Mouse (Mus musculus) CH12.LX (cell line): Measurements from ENCODE around the gene Cbfa2t3. TPM values are rescaled to one million over a fixed set of nuclear protein-coding genes. Genes with fewer than 3 reads are reported as not detected.

Experiments
- DNase-seq: peaks from one replicate; pipeline ENCODE4 v3.0.0-alpha.2; 2013; ENCODE audit errors: extremely low read depth
- H3K27ac ChIP-seq: 2 replicates; pipeline ENCODE4 v1.5.1; 2012; ENCODE audit warnings: low read depth, mild to moderate bottlenecking, control low read depth, moderate library complexity; ENCODE audit not compliant: insufficient read depth
- H3K27me3 ChIP-seq: replicated peaks from 2 replicates; pipeline ENCODE3; 2012; ENCODE audit warnings: inconsistent platforms
- H3K36me3 ChIP-seq, 2 experiments: replicated peaks in 1 of 2; 2 replicates each; pipeline versions ENCODE3 to v1.6.1; 2012; ENCODE audit warnings: inconsistent platforms in 1 of 2, low read length in 1 of 2, mild to moderate bottlenecking in 1 of 2, mixed read lengths in 1 of 2, moderate library complexity in 1 of 2; ENCODE audit not compliant: control insufficient read depth in 1 of 2, insufficient read depth in 1 of 2
- H3K4me1 ChIP-seq, 2 experiments: 2 replicates each; pipeline ENCODE4 v1.6.1; 2012; ENCODE audit warnings: inconsistent platforms in 1 of 2, moderate library complexity in 1 of 2; ENCODE audit not compliant: insufficient read depth in 2 of 2, control insufficient read depth in 1 of 2
- H3K4me2 ChIP-seq: 2 replicates; pipeline ENCODE4 v1.6.1; 2012; ENCODE audit warnings: low read depth, mild to moderate bottlenecking, control low read depth; ENCODE audit not compliant: poor library complexity, insufficient read depth, severe bottlenecking
- H3K4me3 ChIP-seq, 3 experiments: fragments of 150-350 bp in 1 of 3; sonication (generic) in 1 of 3; replicated peaks in 1 of 3; 2 replicates each; pipeline versions ENCODE3 to v1.5.1; 2011 to 2012; ENCODE audit warnings: low read depth in 2 of 3, low read length in 2 of 3, mild to moderate bottlenecking in 2 of 3, moderate library complexity in 2 of 3, control low read depth in 1 of 3, improper control_type of control experiment in 1 of 3, inconsistent platforms in 1 of 3, mixed read lengths in 1 of 3; ENCODE audit not compliant: poor library complexity in 1 of 3
- H3K79me2 ChIP-seq: replicated peaks from 2 replicates; pipeline ENCODE4 v1.6.1; 2012; ENCODE audit warnings: mild to moderate bottlenecking, moderate library complexity; ENCODE audit not compliant: control insufficient read depth, poor library complexity, insufficient read depth, severe bottlenecking; ENCODE audit errors: extremely low read depth
- H3K9ac ChIP-seq: 2 replicates; pipeline ENCODE4 v1.6.1; 2012; ENCODE audit warnings: low read depth, mild to moderate bottlenecking, control low read depth, moderate library complexity; ENCODE audit not compliant: insufficient read depth
- H3K9me3 ChIP-seq: replicated peaks from 2 replicates; pipeline ENCODE3; 2012; ENCODE audit warnings: low read length, inconsistent platforms, mixed read lengths
- BHLHE40 ChIP-seq: IDR thresholded peaks from 2 replicates; pipeline ENCODE4 v1.6.1; 2011; ENCODE audit warnings: mild to moderate bottlenecking, low read depth, low read length, improper control_type of control experiment
- CHD1 ChIP-seq: IDR thresholded peaks from 2 replicates; pipeline ENCODE4 v1.6.1; 2012; ENCODE audit warnings: low read depth, low read length, improper control_type of control experiment, inconsistent platforms
- CTCF ChIP-seq, 2 experiments: IDR thresholded peaks in 1 of 2; conservative IDR thresholded peaks in 1 of 2; 2 replicates each; pipeline ENCODE4 v1.5.1; 2011 to 2012; ENCODE audit warnings: low read depth in 2 of 2, low read length in 2 of 2, improper control_type of control experiment in 1 of 2, inconsistent platforms in 1 of 2, mild to moderate bottlenecking in 1 of 2, moderate library complexity in 1 of 2
- E2F4 ChIP-seq: IDR thresholded peaks from 2 replicates; pipeline ENCODE4 v1.6.1; 2011; ENCODE audit warnings: low read depth, low read length, improper control_type of control experiment; ENCODE audit not compliant: insufficient replicate concordance
- ELF1 ChIP-seq: IDR thresholded peaks from 2 replicates; pipeline ENCODE4 v1.6.1; 2014; ENCODE audit warnings: low read depth, mild to moderate bottlenecking, inconsistent platforms, low read length, improper control_type of control experiment
- EP300 ChIP-seq: IDR thresholded peaks from 2 replicates; pipeline ENCODE4 v1.6.1; 2011; ENCODE audit warnings: low read length, improper control_type of control experiment
- ETS1 ChIP-seq: conservative IDR thresholded peaks from 2 replicates; pipeline ENCODE4 v1.6.1; 2012; ENCODE audit warnings: low read depth, mild to moderate bottlenecking, inconsistent platforms, low read length, improper control_type of control experiment, moderate library complexity
- IRF4 ChIP-seq: IDR thresholded peaks from 2 replicates; pipeline ENCODE4 v1.6.1; 2014; ENCODE audit warnings: low read depth, mild to moderate bottlenecking, inconsistent platforms, low read length, improper control_type of control experiment
- MAZ ChIP-seq: IDR thresholded peaks from 2 replicates; pipeline ENCODE4 v1.6.1; 2012; ENCODE audit warnings: low read depth, mild to moderate bottlenecking, inconsistent platforms, low read length, improper control_type of control experiment, moderate library complexity
- MEF2A ChIP-seq: IDR thresholded peaks from 2 replicates; pipeline ENCODE4 v1.6.1; 2014; ENCODE audit warnings: low read depth, mild to moderate bottlenecking, inconsistent platforms, low read length, improper control_type of control experiment, borderline replicate concordance
- MXI1 ChIP-seq: IDR thresholded peaks from 2 replicates; pipeline ENCODE4 v1.6.1; 2011; ENCODE audit warnings: mild to moderate bottlenecking, low read depth, low read length, improper control_type of control experiment
- MYC ChIP-seq: IDR thresholded peaks from 2 replicates; pipeline ENCODE4 v1.6.1; 2011; ENCODE audit warnings: low read depth, mild to moderate bottlenecking, improper control_type of control experiment, low read length
- NELFE ChIP-seq: IDR thresholded peaks from 2 replicates; pipeline ENCODE4 v1.6.1; 2011; ENCODE audit warnings: low read depth, low read length, improper control_type of control experiment
- POLR2A ChIP-seq: IDR thresholded peaks from 2 replicates; pipeline ENCODE4 v1.6.1; 2011; ENCODE audit warnings: low read depth, mild to moderate bottlenecking, improper control_type of control experiment, low read length
- POLR2AphosphoS2 ChIP-seq: IDR thresholded peaks from 2 replicates; pipeline ENCODE4 v1.6.1; 2011; ENCODE audit warnings: low read depth, low read length, improper control_type of control experiment
- RCOR1 ChIP-seq: conservative IDR thresholded peaks from 2 replicates; pipeline ENCODE4 v1.6.1; 2012; ENCODE audit warnings: low read depth, mild to moderate bottlenecking, inconsistent platforms, low read length, improper control_type of control experiment
- SIN3A ChIP-seq: IDR thresholded peaks from 2 replicates; pipeline ENCODE4 v1.6.1; 2012; ENCODE audit warnings: low read length, improper control_type of control experiment, inconsistent platforms
- SMC3 ChIP-seq: IDR thresholded peaks from 2 replicates; pipeline ENCODE4 v1.6.1; 2011; ENCODE audit warnings: low read depth, low read length, improper control_type of control experiment
- ZC3H11A ChIP-seq: IDR thresholded peaks from 2 replicates; pipeline ENCODE4 v1.6.1; 2012; ENCODE audit warnings: low read depth, mild to moderate bottlenecking, inconsistent platforms, low read length, improper control_type of control experiment
- ZNF384 ChIP-seq: IDR thresholded peaks from 2 replicates; pipeline ENCODE4 v1.6.1; 2012; ENCODE audit warnings: low read depth, low read length, improper control_type of control experiment, inconsistent platforms
- dilution Hi-C: fragments of 300-500 bp; cut with MboI; formaldehyde crosslinking; loops from 2 replicates; pipeline ENCODE4 v1.14.3; 2020; ENCODE audit warnings: low sequenced_read_pairs; ENCODE audit not compliant: extremely low pct_unique_long_range_greater_than_20kb, extremely low pct_ligation_motif_present
- in situ Hi-C: fragments of 300-500 bp; cut with MboI; formaldehyde crosslinking; loops from 3 replicates; pipeline ENCODE4 v1.14.3; 2019; ENCODE audit warnings: low sequenced_read_pairs, low pct_ligation_motif_present, low pct_unique_long_range_greater_than_20kb, mixed read lengths
- polyA plus RNA-seq: library from polyadenylated mRNA; unstranded; fragments of >175 nt; gene quantifications from 2 replicates; pipeline ENCODE4 v1.2.1, GENCODE M21; 2012; ENCODE audit warnings: low read depth; ENCODE audit not compliant: insufficient read length
- total RNA-seq, 2 experiments: library from RNA; depleted of rRNA; stranded (reverse); fragments of 300-350 nt in 1 of 2; fragments of >200 nt in 1 of 2; gene quantifications; 2 replicates each; pipeline ENCODE4 v1.2.3; 2012 to 2014

The Cbfa2t3 gene
- total and polyA plus RNA-seq, 3 experiments: 0.47 to 22.6 (median 2.1) TPM

DNA sequence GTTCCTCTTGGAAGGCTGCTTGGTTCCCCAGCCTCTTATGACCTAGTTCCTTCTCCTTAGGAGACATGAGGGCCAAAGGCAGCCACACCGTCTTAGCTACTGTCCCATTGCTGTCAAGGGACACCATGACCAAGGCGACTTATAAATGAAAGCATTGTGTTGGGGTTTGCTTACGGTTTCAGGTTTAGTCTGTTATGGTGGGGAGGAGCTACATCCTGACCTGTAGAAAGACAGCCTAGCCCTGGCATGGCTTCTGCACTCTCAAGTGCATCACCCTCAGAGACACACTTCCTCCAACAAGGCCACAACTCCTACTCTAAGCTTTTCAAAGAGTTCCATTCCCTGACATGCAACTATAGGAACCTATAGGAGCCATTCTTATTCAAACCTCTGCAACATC lies 5.7 kb upstream of the Cbfa2t3 start:
- Histone ChIP-seq H3K9ac (no peak overlapping the region), H3K4me1 (peaks cover 52 to 78% of the 10 kb centered on the region in 2 experiments)

GRCm38 (mm10) chr8:122702957-122703356 lies 4.0 kb upstream of the Cbfa2t3 start:
- H3K27me3 ChIP-seq: peaks cover 5% of the 10 kb centered on the region
- dilution Hi-C loops (no loop called here), in situ Hi-C loops (no loop called here)
- DNase-seq: no peak
- no peaks in the 10 kb centered on the region for H3K36me3 ChIP-seq
- H3K4me2 ChIP-seq: peak overlapping the region; percentile 25
- H3K27ac ChIP-seq: peak overlapping the region; percentile 90
- H3K4me3 ChIP-seq: no peak overlapping the region
- no peaks in the 10 kb centered on the region for H3K9me3 ChIP-seq
- H3K4me1 ChIP-seq: peaks cover 55 to 81% of the 10 kb centered on the region in 2 experiments
- TF ChIP-seq RCOR1: no peak
- TF ChIP-seq BHLHE40: peak; percentile 96
- TF ChIP-seq ZC3H11A: no peak
- no peak for TF ChIP-seq POLR2AphosphoS2
- no peak for TF ChIP-seq NELFE
- TF ChIP-seq ZNF384: peak; percentile 68
- TF ChIP-seq, all 38 proteins: peak for 2
- Histone ChIP-seq H3K9ac (no peak overlapping the region), H3K79me2 (no peaks in the 10 kb centered on the region; the same call in 1 of the 2 replicates)

More for the DNA sequence above, 5.7 kb upstream of the Cbfa2t3 start:
- no peaks in the 10 kb centered on the region; the same call in 1 of the 2 replicates for H3K79me2 ChIP-seq
- 0 out of 2 replicates have a peak overlapping the region, but pooled peaks have one; percentile 19 for H3K4me2 ChIP-seq
- no peak overlapping the region for H3K4me3 ChIP-seq
- no peaks in the 10 kb centered on the region for H3K9me3 ChIP-seq
- peaks cover 5% of the 10 kb centered on the region for H3K27me3 ChIP-seq
- dilution Hi-C loops: no loop called here
- H3K36me3 ChIP-seq: no peaks in the 10 kb centered on the region
- no peak overlapping the region for H3K27ac ChIP-seq
- TF ChIP-seq MXI1: 0 out of 2 replicates have a peak, but pooled peaks have one; percentile 43
- TF ChIP-seq ETS1: no peak
- no peak for TF ChIP-seq SMC3
- TF ChIP-seq SIN3A: peak; percentile 54; the same call in 1 of the 2 replicates
- no peak for TF ChIP-seq E2F4
- 0 out of 2 replicates have a peak, but pooled peaks have one; percentile 12 for TF ChIP-seq IRF4
- no peak for TF ChIP-seq MYC
- TF ChIP-seq CHD1: no peak
- TF ChIP-seq ELF1: no peak
- peak; percentile 8; the same call in 1 of the 2 replicates for TF ChIP-seq EP300
- TF ChIP-seq BHLHE40: 0 out of 2 replicates have a peak, but pooled peaks have one; percentile 2
- no peak for TF ChIP-seq MEF2A
- TF ChIP-seq MAZ: no peak
- TF ChIP-seq NELFE: no peak
- TF ChIP-seq POLR2A: no peak
- no peak for TF ChIP-seq ZC3H11A
- no peak for TF ChIP-seq CTCF (conservative IDR thresholded peaks at IDR 0.05 in 1 of 2, IDR thresholded peaks at IDR 0.05 in 1 of 2; ENCODE audit: low read depth in 2 of 2, low read length in 2 of 2)
- TF ChIP-seq, all 38 proteins: peak for 5
- no peak for DNase-seq
- in situ Hi-C loops: no loop called here
